Mouse (Mus musculus): Measurements from ENCODE around the gene Arel1.

- no peak for TF ChIP-seq CTCF (IDR thresholded peaks at IDR 0.05; ENCODE audit: control insufficient read depth, insufficient read depth, low read length)
- TF ChIP-seq POLR2A (IDR thresholded peaks at IDR 0.05; ENCODE audit: borderline replicate concordance, control insufficient read depth, low read depth, low read length), result no peak
These were observed 94.8 kb downstream of the Arel1 start for GRCm38 (mm10) chr12:84875761-84876480.

Measured in bone marrow, adult 2 months (tissue).